Mouse (Mus musculus) granulocyte monocyte progenitor cell, adult 5-6 weeks (primary cell): ENCODE results near the gene Lama5. TPM values are rescaled to one million over a fixed set of nuclear protein-coding genes. Genes with fewer than 3 reads are reported as not detected.
"Not testable (repeated sequence)": the region's sequence is repeated elsewhere in the genome, so short reads cannot be mapped to it uniquely, and the experiment has no call there.

ENCODE experiments used
- ATAC-seq: replicated peaks from 2 replicates; pipeline ENCODE4 v1.8.0; 2016; ENCODE audit warnings: mild to moderate bottlenecking, moderate TSS enrichment, inconsistent platforms; ENCODE audit not compliant: poor library complexity, severe bottlenecking
- total RNA-seq, 2 experiments: library from RNA; stranded (forward) in 1 of 2; stranded (reverse) in 1 of 2; fragments of 200-712, 200-1000 nt in 1 of 2; fragments of >200 nt in 1 of 2; fragmentation: Nextera tagmentation in 1 of 2; gene quantifications; 2 replicates each; pipeline ENCODE4 v1.2.3; 2014 to 2017

Gene Lama5
- total RNA-seq, 2 experiments from 2014 or later, result 0.05 TPM; not detected in 1

- ATAC-seq, result no peak
These were observed 20.3 kb downstream of the Lama5 start for GRCm38 (mm10) chr2:180205083-180205955.

- no peak for ATAC-seq
These were observed 21.2 kb downstream of the Lama5 start for GRCm38 (mm10) chr2:180204501-180204900.

GRCm38 (mm10) chr2:180202805-180203204 is 22.9 kb downstream of the Lama5 start:
- ATAC-seq, result peak; percentile 83

GRCm38 (mm10) chr2:180202263-180202662 is 23.4 kb downstream of the Lama5 start:
- peak; percentile 26; the same call in 1 of the 2 replicates for ATAC-seq

- ATAC-seq, result no peak
These were observed 24.4 kb downstream of the Lama5 start for GRCm38 (mm10) chr2:180201303-180201702.

- ATAC-seq, result no peak
These were observed 25.0 kb downstream of the Lama5 start for GRCm38 (mm10) chr2:180200681-180201080.

- no peak for ATAC-seq
These were observed 26.9 kb downstream of the Lama5 start for GRCm38 (mm10) chr2:180198782-180199181.

GRCm38 (mm10) chr2:180197323-180198037 is 28.2 kb downstream of the Lama5 start:
- no peak; the same call in 1 of the 2 replicates for ATAC-seq

GRCm38 (mm10) chr2:180196610-180197322 is 28.9 kb downstream of the Lama5 start:
- ATAC-seq, result peak; percentile 92

- ATAC-seq, result no peak
These were observed 38.3 kb downstream of the Lama5 start for GRCm38 (mm10) chr2:180187362-180187761.

GRCm38 (mm10) chr2:180185686-180186085 is 40.0 kb downstream of the Lama5 start:
- ATAC-seq, result no peak; the same call in 1 of the 2 replicates

GRCm38 (mm10) chr2:180184752-180185109 is 40.9 kb downstream of the Lama5 start:
- no peak for ATAC-seq

- no peak for ATAC-seq
These were observed 41.5 kb downstream of the Lama5 start for GRCm38 (mm10) chr2:180184011-180184751.

GRCm38 (mm10) chr2:180181542-180181941 is 44.1 kb downstream of the Lama5 start:
- no peak for ATAC-seq

GRCm38 (mm10) chr2:180175725-180176124 is 49.9 kb downstream of the Lama5 start:
- ATAC-seq, result no peak

- ATAC-seq, result no peak
These were observed 51.5 kb downstream of the Lama5 start for GRCm38 (mm10) chr2:180174121-180174520.

- ATAC-seq, result not testable (repeated sequence)
These were observed 51.9 kb downstream of the Lama5 start for GRCm38 (mm10) chr2:180173711-180174110.

- ATAC-seq, result peak; percentile 18; the same call in 1 of the 2 replicates
These were observed 52.5 kb downstream of the Lama5 start for GRCm38 (mm10) chr2:180173163-180173562.

GRCm38 (mm10) chr2:180172152-180172551 is 53.5 kb downstream of the Lama5 start:
- no peak for ATAC-seq

- peak; percentile 48 for ATAC-seq
These were observed 54.1 kb downstream of the Lama5 start for GRCm38 (mm10) chr2:180171522-180172070.
